In genomic region chr3:152190679-152191477, GRCm38 (mm10) we compare ENCODE assay signal across 8 mouse cellular contexts. TPM values are rescaled to one million over a fixed set of nuclear protein-coding genes. Genes with fewer than 3 reads are reported as not detected.
DNase-seq lines count a peak whose midpoint lies in the region; ATAC-seq and TF ChIP-seq lines count a peak whose summit lies in the region.

No protein-coding gene starts in this region.

- no peak for TF ChIP-seq CTCF in bone marrow macrophage, adult 2 months (IDR thresholded peaks at IDR 0.05; ENCODE audit: low read depth, low read length)

- no peaks in the 10 kb centered on the region for H3K27me3 ChIP-seq in kidney, embryonic 15.5 days
- H3K27me3 ChIP-seq in heart, embryonic 16.5 days (ENCODE audit: control insufficient read depth, insufficient read depth, low read length): no peaks in the 10 kb centered on the region
- H3K27me3 ChIP-seq in midbrain, embryonic 15.5 days (replicated peaks): no peaks in the 10 kb centered on the region

- ATAC-seq in kidney, embryonic 15.5 days (replicated peaks; ENCODE audit: low FRiP score): no peak
- no peak for ATAC-seq in heart, embryonic 16.5 days (replicated peaks; ENCODE audit: extremely low read depth, insufficient read depth, low FRiP score)
- ATAC-seq in midbrain, embryonic 15.5 days (replicated peaks): no peak

- 71% methylated on average over 9 of the region's 9 CpGs for WGBS in kidney, embryonic 15.5 days
- WGBS in heart, embryonic 16.5 days: 45% methylated on average over 9 of the region's 9 CpGs
- WGBS in midbrain, embryonic 15.5 days: 78% methylated on average over 9 of the region's 9 CpGs

- H3K9me3 ChIP-seq in kidney, embryonic 15.5 days (replicated peaks): no peaks in the 10 kb centered on the region
- H3K9me3 ChIP-seq in heart, embryonic 16.5 days (replicated peaks; ENCODE audit: control insufficient read depth, low read length): no peaks in the 10 kb centered on the region
- H3K9me3 ChIP-seq in midbrain, embryonic 15.5 days: no peaks in the 10 kb centered on the region

- H3K9ac ChIP-seq in kidney, embryonic 15.5 days: peak overlapping the region; percentile 42; the same call in 1 of the 2 replicates
- peak overlapping the region; percentile 77 for H3K9ac ChIP-seq in heart, embryonic 16.5 days (ENCODE audit: low read length)
- H3K9ac ChIP-seq in midbrain, embryonic 15.5 days: no peak overlapping the region

- H3K4me2 ChIP-seq in kidney, embryonic 15.5 days: peak overlapping the region; percentile 65
- peak overlapping the region; percentile 71 for H3K4me2 ChIP-seq in heart, embryonic 16.5 days (ENCODE audit: low read depth, low read length)
- peak overlapping the region; percentile 29 for H3K4me2 ChIP-seq in midbrain, embryonic 15.5 days

- H3K27ac ChIP-seq in kidney, embryonic 15.5 days: peak overlapping the region; percentile 60
- no peak overlapping the region for H3K27ac ChIP-seq in bone marrow macrophage, adult 2 months (ENCODE audit: insufficient read depth, low read depth, low read length)
- H3K27ac ChIP-seq in heart, embryonic 16.5 days (ENCODE audit: low read length): peak overlapping the region; percentile 70
- H3K27ac ChIP-seq in midbrain, embryonic 15.5 days: no peak overlapping the region

- peaks cover 8% of the 10 kb centered on the region; the same call in 1 of the 2 replicates for H3K36me3 ChIP-seq in kidney, embryonic 15.5 days
- no peaks in the 10 kb centered on the region for H3K36me3 ChIP-seq in heart, embryonic 16.5 days (ENCODE audit: control insufficient read depth, insufficient read depth)
- H3K36me3 ChIP-seq in midbrain, embryonic 15.5 days (replicated peaks): no peaks in the 10 kb centered on the region

- H3K4me3 ChIP-seq in kidney, embryonic 15.5 days (replicated peaks): peak overlapping the region; percentile 49
- 0 out of 2 replicates have a peak overlapping the region, but pooled peaks have one; percentile 10 for H3K4me3 ChIP-seq in bone marrow macrophage, adult 2 months (ENCODE audit: insufficient read depth, low read length)
- H3K4me3 ChIP-seq in heart, embryonic 16.5 days (ENCODE audit: low read length): peak overlapping the region; percentile 50
- no peak overlapping the region for H3K4me3 ChIP-seq in midbrain, embryonic 15.5 days

- TF ChIP-seq POLR2A in bone marrow macrophage, adult 2 months (IDR thresholded peaks at IDR 0.05; ENCODE audit: borderline replicate concordance, low read depth, low read length): no peak

- peaks cover 21% of the 10 kb centered on the region for H3K4me1 ChIP-seq in kidney, embryonic 15.5 days
- peaks cover 25% of the 10 kb centered on the region for H3K4me1 ChIP-seq in bone marrow macrophage, adult 2 months (ENCODE audit: control insufficient read depth, insufficient read depth, low read length)
- peaks cover 35% of the 10 kb centered on the region for H3K4me1 ChIP-seq in heart, embryonic 16.5 days (ENCODE audit: control insufficient read depth, insufficient read depth, low read length)
- peaks cover 13% of the 10 kb centered on the region for H3K4me1 ChIP-seq in midbrain, embryonic 15.5 days

- DNase-seq in kidney, postnatal 25 days: no peak
- DNase-seq in embryo, embryonic 10 days (ENCODE audit: low spot score): no peak
- DNase-seq in cerebellum, postnatal 4 days (ENCODE audit: low spot score in 2 of 2): no peak
- DNase-seq in urinary bladder, postnatal 14 days (ENCODE audit: low spot score): no peak

RNA-seq across cellular contexts. Expression of gene Dnajb4, which starts 19.2 kb away (rescaled TPM):
- polyA plus RNA-seq in kidney, embryonic 15.5 days (2015; fragmentation: Nextera tagmentation; extraction: Ambion mirVana): 30.9 and 31.1 TPM in 2 replicates
- 20.5 and 26.0 TPM in 2 replicates for polyA plus RNA-seq in bone marrow macrophage, adult 2 months (2012; ENCODE audit: insufficient read depth, insufficient read length, missing spikeins)
- polyA plus RNA-seq in heart, embryonic 16.5 days (2015; fragmentation: Nextera tagmentation; extraction: Ambion mirVana): 49.1 and 57.7 TPM in 2 replicates
- 40.0 and 41.0 TPM in 2 replicates for polyA plus RNA-seq in midbrain, embryonic 15.5 days (2015; fragmentation: Nextera tagmentation; extraction: Ambion mirVana)

RNA-seq across cellular contexts. Expression of gene Fubp1, which starts 19.3 kb away (rescaled TPM):
- 301 and 315 TPM in 2 replicates for polyA plus RNA-seq in kidney, embryonic 15.5 days (2015; fragmentation: Nextera tagmentation; extraction: Ambion mirVana)
- polyA plus RNA-seq in bone marrow macrophage, adult 2 months (2012; ENCODE audit: insufficient read depth, insufficient read length, missing spikeins): 49.4 and 50.8 TPM in 2 replicates
- 116 and 124 TPM in 2 replicates for polyA plus RNA-seq in heart, embryonic 16.5 days (2015; fragmentation: Nextera tagmentation; extraction: Ambion mirVana)
- polyA plus RNA-seq in midbrain, embryonic 15.5 days (2015; fragmentation: Nextera tagmentation; extraction: Ambion mirVana): 227 and 232 TPM in 2 replicates

RNA-seq across cellular contexts. Expression of gene Gipc2, which starts 24.8 kb away (rescaled TPM):
- polyA plus RNA-seq in kidney, embryonic 15.5 days (2015; fragmentation: Nextera tagmentation; extraction: Ambion mirVana): 25.4 and 30.4 TPM in 2 replicates
- 1.2 TPM in 1 of 2 replicates, not detected in the other for polyA plus RNA-seq in bone marrow macrophage, adult 2 months (2012; ENCODE audit: insufficient read depth, insufficient read length, missing spikeins)
- polyA plus RNA-seq in heart, embryonic 16.5 days (2015; fragmentation: Nextera tagmentation; extraction: Ambion mirVana): 5.7 and 6.4 TPM in 2 replicates
- 7.8 and 12.3 TPM in 2 replicates for polyA plus RNA-seq in midbrain, embryonic 15.5 days (2015; fragmentation: Nextera tagmentation; extraction: Ambion mirVana)

Comparison
In these comparisons a context has a peak if more than half of its experiments do, and no peak if none do; other contexts are left out.
1. H3K27ac ChIP-seq: peak in kidney, embryonic 15.5 days (single experiment) and heart, embryonic 16.5 days (single experiment); none in bone marrow macrophage, adult 2 months (single experiment) and midbrain, embryonic 15.5 days (single experiment).
2. Peak in every context shown above with its lines, with median percentiles within 50 percentile points of each other: H3K4me2 ChIP-seq.